Mouse (Mus musculus): Measurements from ENCODE around the gene Rmi2. TPM values are rescaled to one million over a fixed set of nuclear protein-coding genes. Genes with fewer than 3 reads are reported as not detected.
"Not testable (repeated sequence)": the region's sequence is repeated elsewhere in the genome, so short reads cannot be mapped to it uniquely, and the experiment has no call there.

Rmi2 gene
- total RNA-seq, 4 experiments from 2014 or later = 0.43 to 0.74 (median 0.48) TPM

DNA sequence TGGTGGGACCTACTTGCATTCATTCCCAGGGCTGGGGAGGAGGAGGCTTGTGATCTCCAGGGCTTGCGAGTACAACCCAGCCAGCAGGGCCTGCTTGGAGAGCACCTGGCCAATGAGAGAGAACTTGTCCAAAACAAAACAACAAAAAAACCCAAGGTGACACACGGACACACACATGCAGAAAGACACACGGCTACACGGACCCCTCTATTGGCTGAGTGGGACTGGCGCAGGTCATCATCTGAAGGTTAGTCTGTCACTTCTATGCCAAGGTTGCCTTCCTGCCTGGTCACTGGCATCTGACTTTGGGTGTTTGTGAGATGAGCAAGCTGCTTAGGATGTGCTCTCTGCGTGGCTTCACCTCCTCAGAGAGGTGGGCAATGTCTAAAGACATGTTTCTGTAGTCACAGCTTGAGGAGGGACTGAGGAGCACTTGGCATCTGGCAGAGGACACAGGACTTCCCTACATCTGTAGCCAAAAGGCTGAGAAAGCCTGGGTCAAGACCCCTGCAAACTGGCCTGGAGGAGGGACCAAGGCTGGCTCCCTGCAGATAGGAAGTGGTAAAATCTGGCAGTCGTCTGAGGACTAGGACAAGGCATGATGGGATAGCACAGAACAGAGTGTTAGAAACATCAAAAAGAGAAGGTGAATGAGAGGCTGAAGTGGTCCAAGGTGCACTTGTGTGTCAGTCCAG, 6.9 kb upstream of the Rmi2 start:
- no peak for DNase-seq

DNA sequence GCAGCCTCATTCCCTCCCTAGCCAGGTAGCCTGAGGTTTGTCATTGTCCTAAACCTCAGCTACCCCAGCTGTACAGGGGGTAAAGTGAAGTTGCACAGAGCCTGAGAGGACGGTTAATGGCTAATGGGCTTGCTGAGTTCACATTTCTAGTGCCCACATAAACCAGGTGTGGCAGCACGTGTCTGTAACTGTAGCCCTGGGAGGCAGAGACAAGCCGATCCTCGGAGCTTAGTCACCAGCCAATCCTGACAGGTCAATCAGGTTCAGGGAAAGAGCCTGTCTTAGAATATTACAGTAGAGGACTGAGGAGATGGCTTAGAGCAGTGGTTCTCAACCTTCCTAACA, 6.4 kb upstream of the Rmi2 start:
- DNase-seq = no peak

DNA sequence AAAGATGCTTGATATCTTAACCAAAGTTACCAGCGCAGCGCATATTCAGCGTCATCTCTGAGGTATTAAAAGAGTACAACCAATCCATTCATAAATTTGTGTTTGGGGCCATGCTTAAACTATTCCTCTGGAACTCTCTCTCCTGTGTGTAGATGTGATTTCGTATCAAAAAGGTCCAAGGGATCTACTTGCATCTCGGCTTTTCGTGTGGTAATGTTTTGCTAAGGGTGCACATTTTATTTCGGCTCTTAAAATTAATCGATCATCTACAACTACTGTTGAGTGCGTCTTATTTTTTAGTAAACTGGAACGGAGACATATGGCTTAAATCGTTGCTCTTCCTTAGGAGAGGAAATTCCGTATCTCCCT, 333 bp upstream of the Rmi2 start:
- DNase-seq = no peak

DNA sequence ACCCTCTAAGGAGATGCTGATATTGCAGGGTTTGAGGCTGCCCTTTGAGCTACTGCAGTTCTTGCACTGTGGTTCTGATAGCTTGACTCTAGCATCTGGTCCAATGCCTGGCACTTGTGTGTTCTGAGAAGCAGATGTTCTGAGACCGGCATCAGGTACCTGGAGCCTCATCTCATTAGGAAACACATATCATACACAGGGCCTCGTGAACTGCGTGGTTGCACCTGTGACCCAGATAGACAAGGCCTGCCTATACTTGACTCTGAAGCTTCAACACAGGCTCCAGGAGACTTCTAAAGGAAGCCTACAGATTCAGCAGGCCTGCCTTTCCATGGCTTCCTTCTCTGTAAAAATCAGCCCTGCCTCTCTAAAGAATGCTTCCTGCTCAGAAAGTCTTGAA, 1.5 kb downstream of the Rmi2 start:
- DNase-seq = no peak

DNA sequence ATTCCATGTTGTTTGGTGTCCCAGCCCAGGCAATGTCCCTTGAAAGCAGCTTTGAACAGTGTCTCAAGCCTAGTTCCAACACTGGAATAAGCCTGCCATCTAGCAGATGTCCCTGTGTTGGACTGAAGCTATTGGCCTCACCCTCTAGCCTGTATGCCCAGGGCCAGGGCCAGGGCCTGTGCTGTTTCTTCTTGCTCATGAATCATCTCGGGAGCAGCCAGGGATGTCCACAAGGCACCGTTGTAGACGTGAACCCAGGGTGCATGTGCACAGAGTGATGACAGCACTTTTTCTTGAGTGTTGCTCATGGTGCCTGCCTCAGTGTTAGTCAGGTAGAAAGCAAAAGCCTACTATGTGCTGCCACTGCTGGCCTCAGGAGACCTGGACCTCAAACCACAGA, 2.4 kb downstream of the Rmi2 start:
- no peak for DNase-seq

DNA sequence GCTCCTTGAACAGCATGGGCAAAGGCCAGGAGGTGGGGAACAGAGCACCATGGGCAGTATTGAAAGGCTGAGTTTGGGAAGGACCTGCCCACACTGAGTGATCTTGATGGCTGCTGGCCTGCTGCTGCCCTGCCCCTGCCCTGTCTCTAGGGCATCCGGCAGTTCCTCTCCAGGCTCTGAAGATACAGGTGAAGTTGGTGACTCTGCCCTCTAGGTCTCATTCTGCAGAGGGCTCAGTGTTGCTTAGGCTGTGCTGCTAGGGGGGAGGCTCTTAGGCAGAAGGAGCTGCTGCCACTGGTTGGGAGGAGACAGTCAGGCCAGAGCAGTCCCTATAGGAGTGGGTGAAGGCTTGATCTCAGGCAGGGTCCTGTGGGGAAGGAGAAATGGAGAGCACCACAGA, 3.0 kb downstream of the Rmi2 start:
- DNase-seq = no peak

DNA sequence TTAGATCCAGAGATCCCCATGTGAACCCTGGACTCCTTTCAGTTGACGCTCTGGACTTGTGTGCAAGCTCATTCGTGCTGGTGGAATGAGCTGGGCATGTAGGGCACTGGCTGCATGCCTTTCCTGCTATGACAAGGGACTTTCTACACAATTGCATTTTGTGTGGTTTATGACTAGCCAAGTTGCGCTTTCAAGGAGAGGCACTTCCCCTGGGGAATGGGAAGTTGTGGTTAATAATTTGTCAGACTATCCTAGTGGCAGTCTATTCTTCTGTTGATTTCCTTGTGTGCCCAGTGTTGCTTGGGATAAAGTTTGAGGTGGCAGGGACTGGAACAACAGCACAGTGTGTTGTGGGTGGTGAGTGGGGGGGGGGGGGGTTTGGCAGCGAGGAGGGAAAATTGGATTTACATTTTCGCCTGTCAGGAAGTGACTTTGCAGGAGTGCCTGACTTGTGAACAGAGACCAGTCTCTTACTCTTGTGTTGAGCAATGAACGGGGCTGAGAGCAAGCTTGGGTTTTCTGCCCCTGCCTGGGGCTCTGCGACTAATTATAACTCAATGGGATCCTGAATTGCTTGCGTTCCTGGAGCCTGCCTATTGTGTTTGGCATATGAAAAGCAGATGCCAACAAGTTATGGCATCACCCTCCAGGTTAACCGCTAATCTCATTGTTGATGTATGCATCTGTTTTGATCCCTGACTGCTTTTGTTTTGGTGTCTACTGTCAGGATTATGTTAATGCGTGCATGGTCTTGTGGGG, 3.8 kb downstream of the Rmi2 start:
- no peak for DNase-seq

DNA sequence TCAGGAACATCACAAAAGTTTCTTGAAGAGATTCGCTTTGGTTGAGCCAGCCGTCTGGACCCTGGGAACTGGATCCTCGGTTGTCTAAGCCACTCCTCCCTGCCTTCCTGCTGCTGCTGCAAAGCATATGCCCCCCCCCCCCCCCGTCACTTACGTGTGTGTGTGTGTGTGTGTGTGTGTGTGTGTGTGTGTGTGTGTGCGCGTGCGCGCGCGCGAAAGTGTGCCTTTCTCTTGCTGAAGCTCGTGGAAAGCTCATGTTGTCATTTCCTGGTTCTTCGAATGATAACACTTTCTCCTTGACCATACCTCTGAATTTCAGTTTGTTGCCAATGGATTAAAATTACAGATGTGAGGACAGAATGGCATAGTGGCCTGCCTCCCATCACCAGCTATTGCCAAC, 5.2 kb downstream of the Rmi2 start:
- DNase-seq = no peak

DNA sequence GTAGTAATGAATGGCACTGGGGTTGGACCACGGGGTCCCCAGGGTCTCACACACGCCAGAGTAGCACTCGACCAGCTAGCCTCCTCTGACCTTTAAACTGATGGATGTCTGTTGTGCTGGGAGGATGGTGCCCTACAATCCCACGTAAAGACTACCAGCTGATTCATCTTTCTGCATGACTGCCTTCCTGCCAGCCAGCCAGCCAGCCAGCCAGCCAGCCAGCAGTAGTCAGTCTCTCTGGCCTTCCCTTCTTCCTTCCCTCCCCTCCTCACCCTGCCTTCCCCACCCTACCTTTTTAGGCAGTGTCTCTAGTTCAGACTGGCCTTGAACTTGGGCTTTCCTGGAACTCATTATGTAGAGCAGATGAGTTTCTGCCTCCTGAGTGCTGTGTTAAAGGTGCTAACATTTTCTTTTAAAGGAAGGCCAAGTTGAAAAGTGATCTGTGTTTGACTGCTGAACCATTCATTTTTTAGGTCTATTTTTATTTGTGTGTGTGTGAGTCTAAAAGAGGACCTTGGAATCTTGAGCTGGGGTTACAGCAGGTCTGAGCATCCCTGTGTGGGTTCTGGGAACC, 7.5 kb downstream of the Rmi2 start:
- no peak for DNase-seq

DNA sequence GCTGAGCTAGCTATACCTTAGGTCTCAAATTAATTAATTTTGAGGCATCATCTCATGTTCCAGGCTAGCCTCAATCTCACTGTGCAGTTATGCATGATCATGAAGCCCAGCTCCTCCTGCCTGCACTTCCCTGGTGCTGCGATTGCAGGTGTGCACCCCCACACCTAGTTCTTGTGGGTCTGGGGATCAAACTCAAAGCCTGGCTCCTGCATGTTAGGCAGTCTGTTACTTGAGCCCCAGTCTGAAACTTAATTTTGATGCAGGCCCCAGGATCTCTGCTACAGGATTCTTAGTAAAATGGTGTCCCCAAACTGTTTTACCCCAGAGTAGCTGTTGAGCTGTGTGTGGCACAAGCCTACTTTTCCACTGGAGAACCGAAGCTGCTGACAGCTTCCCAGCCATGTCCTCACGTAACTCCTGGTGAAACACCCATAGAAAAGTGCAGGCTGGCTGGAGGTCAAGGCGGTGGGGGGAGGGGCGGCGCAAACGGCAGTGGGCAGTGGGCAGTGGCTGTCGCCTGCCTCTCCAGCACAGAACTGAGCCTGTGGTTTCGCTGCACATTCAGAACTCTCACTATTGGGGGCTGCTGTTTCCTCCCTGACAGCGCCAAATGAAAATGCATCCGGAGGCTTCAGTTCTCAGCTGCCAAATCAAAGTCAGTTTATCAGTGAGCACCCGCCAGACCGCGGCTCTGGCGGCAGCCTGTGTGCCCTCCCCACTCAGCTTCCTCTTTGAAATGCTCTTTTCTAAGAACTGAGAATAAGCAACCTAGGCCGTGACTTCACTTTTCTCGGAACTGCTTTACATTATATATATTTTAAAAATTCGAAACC, 8.8 kb downstream of the Rmi2 start:
- DNase-seq = no peak

DNA sequence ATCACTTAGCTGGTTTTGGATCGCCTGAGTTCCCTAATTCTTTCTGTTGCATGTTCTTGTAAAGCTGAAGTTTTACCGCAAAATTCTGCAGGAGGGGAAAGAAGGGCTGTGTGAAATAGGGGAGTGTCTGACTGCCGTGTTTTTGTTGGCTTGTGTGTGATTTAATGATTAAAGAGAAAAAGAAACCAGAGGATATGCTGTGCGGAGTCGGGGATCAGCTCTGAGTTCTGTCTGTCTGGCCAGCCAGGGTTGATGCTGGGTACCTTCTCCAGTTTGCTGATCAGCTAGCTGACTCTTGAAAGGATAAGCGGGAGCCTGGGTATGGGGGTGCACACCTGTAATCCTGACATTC, 9.4 kb downstream of the Rmi2 start:
- no peak for DNase-seq

DNA sequence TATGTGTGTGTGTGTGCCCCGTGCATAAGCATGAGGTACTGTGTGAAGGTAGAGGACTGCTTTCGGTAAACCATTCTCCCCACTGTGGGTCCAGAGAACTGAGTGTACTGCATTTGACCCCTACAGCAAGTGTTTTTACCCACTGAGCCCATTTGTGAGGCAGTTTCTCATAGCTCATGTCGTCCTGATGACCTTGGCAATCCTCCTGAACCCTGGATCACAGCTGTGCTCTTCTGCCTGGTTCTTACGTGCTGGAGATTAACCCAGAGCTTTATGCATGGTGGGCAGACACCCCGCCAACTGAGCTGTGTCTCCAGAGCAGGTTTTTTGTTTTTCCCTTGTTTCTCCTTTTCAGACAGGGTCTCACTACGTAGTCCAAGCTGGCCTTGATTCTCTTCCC, 11.1 kb downstream of the Rmi2 start:
- DNase-seq = no peak

DNA sequence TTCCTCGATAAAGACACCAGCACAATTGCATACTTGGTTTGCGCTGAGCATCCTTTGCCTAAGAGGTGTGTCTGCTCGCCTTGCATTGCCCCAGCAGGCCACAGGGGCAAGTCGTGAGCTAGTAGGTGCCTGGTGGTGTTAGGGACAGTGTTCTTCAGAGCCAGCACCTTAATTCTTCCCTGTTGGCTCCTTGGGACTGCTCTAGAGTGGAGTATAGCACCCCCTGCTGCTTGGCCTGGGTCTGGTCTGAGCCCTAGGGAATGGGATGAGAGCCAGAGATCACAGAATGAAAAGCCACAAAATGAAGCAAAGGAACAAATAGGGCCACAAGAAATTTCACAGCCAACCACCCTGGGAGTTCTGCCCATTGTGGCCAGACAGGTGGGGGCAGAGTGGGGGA, 11.6 kb downstream of the Rmi2 start:
- DNase-seq = peak; percentile 64

DNA sequence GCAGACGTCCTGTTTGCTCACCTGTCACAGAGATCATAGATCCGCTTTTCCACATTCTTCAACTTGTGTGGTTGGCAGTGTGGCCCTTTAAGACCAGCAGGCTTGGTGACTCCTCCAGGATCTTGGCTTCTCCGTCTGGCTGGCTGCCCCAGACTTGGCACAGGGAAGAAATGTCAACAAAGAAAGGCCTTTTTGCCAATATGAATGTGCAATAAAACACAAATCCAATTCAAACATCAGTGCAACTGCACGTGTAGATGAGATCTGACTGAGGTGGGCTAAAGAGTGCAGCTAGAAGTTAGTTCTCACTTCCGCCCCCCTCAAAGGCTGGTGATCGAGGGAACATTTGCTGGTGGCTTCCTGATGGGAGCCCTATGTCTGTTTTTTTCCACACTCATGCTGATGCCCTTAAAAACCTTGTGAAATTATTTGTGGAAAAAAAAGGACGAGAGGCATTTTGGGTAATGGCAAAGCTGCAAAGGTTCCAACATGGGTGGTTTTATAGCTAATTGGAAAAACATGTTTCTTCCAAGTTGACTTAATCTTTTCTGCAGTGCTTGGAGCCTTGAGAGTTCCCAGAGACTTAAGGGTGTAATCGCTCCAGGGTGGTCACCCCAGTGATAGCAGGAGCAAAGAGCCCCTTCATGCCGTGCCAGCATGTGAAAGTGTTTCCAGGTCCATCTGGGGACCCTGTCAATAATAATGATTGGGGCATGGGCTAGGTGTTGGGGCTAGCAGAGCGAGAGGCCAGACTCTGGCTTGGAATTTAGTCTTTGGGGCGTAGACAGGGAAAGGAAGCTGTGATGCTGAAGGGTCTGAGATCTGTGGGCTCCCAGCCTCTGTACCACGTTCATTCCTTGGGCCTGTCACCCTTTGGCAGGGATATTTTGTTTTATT, 15.4 kb downstream of the Rmi2 start:
- DNase-seq = peak; percentile 74

DNA sequence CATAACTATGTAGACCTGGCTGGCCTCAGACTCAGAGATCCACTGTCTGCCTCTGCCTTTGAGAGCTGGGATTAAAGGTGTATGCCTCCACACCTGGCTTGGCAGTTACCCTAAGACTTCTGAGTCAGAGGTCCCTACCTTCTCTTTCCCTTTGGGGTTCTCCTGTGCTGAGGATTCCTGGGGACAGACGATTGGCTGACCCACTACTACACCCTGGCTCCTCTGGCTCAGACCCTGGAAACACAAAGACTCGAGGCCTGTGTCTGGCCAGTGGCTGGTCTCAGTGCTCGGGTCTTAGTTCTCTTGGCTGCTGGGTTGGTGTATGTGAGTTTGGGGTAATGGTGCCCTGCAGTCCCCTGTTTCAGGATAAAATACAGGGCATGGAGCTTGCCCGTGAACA, 16.0 kb downstream of the Rmi2 start:
- no peak for DNase-seq

DNA sequence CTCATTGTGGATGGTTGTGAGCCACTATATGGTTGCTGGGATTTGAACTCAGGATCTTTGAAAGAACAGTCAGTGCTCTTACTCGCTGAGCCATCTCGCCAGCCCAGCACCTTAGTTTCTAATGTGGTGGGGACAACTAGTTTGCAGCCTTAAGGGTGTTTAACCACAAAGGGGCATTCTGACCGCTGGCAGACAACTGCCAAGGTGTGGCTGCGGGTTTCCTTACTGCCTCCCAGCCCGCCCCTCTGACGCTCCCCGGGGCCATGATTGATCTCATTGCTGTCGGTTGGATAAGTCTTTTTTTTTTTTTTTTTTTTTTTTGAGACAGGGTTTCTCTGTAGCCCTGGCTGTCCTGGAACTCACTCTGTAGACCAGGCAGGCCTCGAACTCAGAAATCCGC, 17.4 kb downstream of the Rmi2 start:
- DNase-seq = not testable (repeated sequence)

DNA sequence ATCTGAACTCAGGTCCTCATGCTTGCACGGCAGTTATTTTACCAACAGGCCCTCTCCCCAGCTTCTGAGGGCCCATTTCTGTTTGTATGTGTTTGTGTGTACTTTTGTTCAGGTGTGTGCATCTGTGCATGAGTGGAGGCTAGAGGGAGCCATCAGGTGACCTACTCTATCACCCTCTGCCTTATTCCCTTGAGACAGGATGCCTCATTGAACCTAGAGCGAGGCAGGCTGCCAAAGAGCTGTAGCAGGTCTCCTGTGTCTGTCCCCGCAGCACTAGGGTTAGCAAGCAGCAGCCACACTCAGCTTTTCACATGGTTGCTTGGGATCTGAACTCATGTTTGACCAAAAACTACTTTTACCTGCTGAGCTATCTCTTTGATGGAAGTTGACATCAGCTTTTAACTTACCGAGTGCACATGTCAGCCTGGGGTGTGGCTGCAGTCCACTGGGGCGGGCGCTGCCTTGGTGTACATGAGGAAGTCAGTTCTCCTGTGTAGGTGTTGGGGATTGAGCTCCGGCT, 24.9 kb downstream of the Rmi2 start:
- no peak for DNase-seq

DNA sequence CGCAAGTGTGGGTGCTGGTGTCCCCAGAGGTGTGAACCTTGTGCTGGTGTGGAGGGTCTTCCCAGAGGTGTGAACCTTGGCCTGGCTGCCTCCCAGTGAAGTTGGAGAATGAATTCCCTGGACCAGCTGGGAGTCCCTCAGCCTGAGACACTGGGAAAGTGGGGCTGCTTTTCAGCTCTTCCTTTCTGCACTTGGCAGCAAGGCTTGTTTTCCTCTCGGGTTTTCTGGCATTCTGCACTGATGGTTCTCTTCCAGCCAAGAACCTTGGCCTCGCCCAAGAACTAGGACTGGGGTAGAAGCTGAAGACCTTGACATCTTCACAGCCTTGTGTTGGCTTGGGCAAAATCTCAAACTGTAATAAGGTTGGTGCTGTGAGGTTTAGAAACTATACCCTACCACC, 26.5 kb downstream of the Rmi2 start:
- DNase-seq = peak; percentile 73

DNA sequence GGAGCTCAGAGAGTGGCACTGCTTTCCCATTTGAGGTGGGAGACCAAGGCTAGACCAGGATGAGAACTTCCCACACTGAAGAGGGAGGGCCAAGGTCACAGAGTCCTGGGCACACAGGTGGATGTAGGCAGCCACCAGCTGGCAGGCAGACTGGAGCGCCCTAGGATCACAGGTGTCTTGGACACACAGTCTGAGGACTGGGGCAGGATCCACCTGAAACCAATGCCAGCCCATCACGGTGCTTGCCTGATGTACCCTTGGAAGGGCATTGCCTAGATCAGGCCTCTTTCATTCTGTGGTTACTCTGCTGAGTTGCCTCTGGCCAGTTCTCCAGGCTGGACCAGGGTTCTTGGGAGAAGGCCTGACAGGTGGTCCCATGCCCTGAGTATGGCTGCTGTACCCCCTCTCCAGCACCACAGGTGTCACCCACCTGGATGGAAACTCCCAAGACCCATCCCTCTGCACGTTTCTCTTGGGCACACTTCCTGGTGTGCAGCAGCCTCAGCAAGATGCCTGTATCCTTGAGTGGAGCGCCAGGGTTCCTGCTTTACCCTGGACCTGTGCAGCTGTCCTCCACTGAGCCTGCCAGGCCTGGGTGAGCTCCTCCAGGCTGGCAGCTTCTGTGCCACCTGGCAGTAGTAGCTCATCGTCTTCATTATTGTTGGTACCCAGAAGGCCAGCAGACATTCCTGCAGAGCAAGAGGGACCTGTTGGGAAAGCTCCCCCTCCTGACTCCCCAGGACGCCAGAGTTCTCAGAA, 30.2 kb downstream of the Rmi2 start:
- no peak for DNase-seq

DNA sequence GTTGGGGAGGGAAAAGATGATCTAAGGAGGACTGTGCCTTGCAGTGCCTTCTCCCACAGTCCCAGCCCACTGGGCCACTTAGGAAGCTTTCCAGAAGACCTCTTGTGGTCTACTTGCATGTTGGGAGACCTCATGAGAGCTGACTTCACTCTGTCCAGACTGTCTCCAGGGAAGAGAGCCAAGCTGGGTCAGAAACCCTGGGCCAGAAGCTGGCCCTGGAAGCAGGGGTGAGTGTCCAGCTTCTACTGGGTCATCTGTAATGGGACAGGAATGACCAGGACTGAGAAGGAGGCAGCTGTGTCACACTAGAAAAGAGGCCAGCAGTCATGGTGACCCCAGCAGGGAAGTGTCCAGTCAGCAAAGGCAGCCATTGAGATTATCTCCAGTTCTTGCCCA, 30.7 kb downstream of the Rmi2 start:
- DNase-seq = no peak

DNA sequence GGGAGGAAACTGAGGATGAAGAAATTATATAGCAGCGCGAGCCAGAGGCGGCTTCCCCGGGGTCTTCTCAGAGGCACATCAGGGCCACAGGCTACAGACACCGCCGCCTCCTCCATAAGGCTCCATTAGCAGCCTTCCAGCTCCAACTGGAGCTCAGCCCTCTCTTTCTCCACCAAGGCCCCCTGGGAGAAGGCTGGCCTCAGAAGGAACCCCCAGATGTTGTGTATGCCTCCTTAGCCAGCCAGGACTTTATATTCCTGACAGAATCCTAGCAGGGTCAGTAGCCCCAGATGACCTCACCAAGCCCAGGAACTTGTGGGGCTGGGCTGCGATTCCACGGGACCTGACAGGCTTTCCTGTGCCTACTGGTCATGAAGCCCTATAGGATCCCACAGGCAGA, 32.0 kb downstream of the Rmi2 start:
- no peak for DNase-seq

Measured in adrenal gland, adult 8-10 months (tissue).